Mouse (Mus musculus) erythroid progenitor cell, adult 5-6 weeks (primary cell): ENCODE results near the gene Adamts7. TPM values are rescaled to one million over a fixed set of nuclear protein-coding genes. Genes with fewer than 3 reads are reported as not detected.

ENCODE experiments used
- ATAC-seq: replicated peaks from 2 replicates; pipeline ENCODE4 v1.8.0; 2016; ENCODE audit warnings: moderate number of reproducible peaks, mild to moderate bottlenecking, moderate TSS enrichment, inconsistent platforms; ENCODE audit not compliant: poor library complexity, low FRiP score, severe bottlenecking
- total RNA-seq, 2 experiments: library from RNA; stranded (forward) in 1 of 2; stranded (reverse) in 1 of 2; fragments of 150-400 nt in 1 of 2; fragments of 186-747, 209-891 nt in 1 of 2; gene quantifications; 2 replicates each; pipeline versions ENCODE4 v1.2.3 to v1.2.4; 2015 to 2017; ENCODE audit warnings: low replicate concordance in 2 of 2

Gene Adamts7
- total RNA-seq, 2 experiments from 2014 or later = not detected

DNA sequence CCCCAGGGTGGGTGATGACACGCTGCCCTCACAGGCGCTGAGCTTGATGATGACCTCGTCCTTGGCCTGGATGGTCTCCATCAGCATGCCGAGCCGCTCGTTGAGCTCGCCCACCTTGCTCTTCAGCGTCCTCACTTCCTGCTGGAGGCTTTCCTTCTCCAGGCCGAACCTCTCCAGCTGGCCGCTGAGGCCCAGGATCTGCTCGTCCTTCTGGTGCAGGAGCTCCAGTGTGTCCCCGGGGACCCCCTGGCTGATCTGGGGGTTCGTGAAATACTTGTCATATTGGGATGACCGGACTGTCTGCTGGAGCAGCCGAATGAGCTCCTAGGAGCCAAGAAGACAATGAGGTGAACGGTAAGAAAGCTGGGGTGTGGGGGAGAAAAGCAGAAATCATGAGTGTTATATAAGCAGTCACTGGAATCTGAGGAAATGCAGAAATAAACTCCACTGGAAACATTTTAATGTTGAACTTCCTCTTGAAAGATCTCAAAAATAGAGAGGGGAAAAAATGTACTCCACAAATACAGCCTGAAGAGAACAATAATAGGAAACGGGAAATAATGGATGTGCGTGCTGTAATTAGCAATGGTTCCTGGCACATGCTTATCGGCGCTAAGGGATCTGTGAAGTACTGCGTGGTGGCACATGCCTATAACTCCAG lies 63.3 kb downstream of the Adamts7 start:
- no peak for ATAC-seq

DNA sequence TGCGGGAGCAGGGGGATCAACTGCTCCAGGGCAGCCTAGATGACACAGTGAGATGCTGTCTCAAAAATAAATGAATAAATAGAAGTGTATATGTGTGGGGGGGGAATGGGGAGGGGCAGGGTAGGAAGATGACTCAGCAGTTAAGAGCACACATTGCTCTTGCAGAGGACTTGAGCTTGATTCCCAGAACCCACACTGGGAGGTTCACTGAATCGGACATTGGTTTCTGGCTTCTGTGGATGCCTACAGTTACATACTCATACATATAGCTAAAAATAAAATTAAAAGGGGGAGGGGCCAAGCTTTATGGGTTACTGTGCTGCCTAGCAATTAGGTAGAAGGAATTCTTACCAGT lies 63.9 kb downstream of the Adamts7 start:
- no peak for ATAC-seq

DNA sequence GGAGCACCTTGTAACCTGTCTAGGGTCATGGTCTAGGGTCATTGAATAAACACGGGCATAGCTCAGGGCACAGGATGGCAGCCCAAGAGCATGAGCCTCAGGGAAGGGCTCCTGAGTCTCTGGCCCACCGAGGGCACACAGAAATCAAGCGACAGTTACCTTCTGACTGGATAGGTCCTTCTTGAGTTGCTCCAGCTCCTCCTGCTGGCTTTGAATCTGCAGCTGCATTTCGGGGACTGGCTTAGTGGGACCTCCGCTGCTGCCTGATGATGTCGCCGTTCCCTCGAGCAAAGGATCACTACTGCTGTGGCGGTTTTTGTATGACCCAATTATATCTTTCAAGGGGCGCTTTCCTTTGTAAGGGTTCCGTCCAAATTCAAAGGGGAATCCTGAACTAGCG lies 64.3 kb downstream of the Adamts7 start:
- no peak for ATAC-seq

DNA sequence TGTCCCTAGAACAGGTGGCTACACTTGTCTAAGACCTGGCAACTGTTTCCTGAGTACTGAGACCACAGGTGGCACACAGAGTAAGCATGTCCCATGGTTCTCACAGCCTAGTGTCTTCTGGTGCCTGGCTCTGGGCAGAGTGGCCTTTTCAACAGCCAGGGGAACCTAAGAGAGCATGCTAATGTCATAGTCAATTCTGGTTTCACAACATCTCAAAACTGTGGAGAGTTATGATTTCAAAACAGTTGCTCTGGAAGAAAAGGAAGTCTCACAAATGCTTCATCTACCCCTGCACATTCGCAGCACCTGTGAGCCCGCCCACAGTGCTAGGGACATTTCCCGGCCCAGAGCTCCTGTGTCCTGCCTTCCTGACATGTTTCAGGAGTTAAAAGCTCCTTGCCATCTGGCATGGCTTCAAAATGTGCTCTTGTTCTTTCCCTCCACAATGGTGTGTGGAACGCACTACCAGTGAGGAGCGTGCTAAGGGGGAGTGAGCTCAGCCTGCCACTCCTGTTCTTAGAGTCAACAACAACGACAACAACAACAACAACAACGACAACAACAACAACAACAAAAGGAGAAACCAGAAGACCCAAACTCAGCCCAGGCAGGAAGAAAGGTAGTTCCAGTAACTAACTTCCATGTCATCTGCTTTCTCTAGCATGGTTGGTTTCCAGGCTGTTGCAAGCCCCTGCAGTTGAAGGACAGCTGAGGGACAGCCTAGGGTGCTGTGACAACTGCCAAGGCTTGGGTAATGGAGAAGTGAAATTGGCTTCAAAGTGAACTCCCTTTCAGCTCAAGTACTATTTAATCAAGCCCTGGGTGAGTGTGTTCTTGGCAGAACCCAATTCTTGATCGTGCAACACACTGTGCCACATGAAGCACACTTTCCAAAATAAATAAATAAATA lies 70.2 kb downstream of the Adamts7 start:
- ATAC-seq = no peak

DNA sequence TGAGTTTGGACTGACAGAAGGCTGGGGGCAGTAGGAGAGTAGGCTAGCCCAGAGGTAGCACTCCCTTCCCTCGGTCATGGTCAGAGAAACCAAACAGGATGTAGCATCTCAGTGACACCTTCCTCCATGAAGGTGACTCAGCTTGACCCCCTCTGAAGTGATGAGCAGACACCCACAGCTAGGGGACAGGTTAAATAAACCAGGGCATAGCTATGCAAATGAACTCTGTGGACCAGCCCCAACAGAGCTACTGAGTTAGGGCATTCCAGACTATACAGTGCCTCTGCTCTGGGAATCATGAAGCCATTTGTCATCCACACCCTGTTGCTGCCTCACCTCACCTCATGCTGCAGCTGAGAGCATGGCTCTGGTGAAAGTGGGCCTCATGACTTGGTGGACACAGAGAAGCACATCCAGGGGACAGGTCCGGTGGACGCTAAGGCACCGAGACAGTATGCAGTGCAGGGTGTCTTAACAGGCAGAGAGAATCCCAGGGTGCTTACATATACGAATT lies 71.1 kb downstream of the Adamts7 start:
- no peak for ATAC-seq

DNA sequence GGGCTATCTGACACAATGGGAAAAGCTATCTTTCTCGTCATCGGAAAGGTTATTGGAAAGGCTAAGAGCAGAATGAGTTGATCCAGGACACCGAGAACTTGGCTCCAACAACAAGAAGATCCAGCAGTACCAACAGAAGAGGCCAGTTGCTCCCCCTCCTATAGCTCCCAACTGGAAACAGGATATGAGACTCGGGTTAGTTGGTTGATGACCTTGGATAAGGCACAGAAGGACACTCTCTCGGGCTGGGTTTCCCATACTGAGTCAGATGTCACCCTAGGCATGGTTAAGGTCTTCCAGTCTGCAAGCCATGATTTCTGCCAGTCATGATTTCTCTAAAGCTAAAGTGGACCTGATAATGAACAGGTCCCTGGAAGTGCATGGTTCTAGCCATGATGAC lies 71.9 kb downstream of the Adamts7 start:
- ATAC-seq = no peak

DNA sequence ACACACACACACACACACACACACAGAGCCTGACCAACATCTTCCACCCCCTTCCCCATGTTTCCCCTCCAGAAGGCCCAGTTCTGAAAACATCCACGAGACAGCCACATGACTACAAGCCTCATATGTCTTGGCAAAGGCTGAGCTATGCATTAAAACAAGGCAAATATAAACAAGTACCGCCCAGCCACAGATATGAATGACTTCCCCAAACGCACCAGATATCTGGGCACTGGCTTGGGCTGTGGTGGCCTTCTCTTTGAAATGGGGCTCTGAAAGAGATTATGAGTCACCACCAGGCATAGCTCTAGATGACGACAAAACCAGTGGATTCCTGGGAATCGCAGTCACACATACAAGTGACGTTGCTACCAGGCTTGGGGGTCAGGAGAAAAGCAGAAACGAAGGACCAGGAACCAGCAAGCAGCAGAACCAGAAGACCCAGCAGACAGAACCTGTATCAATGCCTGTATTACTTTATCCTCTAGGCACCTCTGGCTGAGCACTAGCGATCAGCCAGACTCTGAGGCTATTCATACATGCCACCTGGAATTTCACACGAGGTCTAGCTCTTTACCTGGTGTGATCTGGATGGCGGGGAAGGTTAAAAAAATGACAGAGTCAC lies 72.5 kb downstream of the Adamts7 start:
- peak; percentile 15; the same call in 1 of the 2 replicates for ATAC-seq

DNA sequence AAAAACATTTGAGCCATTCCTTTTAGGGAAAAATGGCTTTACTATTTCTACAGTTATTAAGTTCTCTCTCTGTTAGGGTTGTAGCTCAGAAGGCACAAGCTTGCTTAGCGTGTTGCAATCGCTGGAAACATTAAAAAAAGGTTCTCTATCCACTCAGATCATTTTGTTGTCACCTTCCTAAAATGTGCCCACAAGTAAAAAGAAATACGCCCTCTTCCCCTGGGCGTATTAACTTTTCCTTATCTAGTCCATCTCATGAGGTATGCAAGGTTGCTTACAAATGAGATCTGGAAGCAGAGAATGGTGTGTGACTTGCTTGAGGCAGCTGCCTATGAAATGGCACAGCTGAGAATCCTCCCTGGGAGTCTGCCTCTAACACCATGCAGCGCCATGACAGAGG lies 73.9 kb downstream of the Adamts7 start:
- ATAC-seq = peak; percentile 39

DNA sequence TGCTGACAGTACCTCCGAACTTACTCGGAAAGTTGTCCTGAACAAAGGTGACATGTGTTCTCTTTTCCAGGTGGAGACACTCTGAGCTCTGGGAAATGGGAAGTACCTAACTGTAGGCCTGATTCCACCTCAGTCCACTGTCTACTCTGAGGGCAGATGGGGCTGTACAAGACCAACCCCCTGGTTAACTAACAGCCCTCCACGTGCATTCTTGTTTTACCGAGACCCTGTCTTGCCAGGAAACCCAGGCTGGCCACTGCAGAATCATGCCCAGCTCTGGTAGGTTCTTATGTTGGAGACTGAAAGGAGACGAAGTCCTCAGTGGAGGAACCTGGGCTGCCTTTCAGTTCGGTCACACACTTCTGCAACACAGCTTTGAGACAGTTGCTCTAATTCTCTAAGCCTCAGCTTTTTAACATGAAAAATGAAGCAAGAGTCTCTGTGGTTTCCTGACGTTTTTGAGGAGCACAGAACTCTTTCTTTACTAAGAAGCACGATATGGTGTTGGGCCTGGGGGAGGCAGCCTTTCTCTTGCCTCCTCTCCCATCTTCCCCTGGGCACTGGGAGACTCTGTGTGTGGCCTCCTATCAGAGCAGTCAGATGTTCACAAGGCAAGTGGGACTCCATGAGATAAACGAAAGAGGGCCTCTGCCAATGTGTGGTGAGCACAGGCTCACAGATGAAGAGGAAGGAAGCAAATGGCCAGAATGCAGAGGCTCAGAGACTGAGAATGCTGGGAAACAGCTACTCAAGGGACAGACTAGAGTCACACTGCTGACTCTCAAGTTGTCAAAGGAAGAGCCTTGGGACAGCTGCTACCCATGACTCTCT lies 74.6 kb downstream of the Adamts7 start:
- peak; percentile 84 for ATAC-seq

DNA sequence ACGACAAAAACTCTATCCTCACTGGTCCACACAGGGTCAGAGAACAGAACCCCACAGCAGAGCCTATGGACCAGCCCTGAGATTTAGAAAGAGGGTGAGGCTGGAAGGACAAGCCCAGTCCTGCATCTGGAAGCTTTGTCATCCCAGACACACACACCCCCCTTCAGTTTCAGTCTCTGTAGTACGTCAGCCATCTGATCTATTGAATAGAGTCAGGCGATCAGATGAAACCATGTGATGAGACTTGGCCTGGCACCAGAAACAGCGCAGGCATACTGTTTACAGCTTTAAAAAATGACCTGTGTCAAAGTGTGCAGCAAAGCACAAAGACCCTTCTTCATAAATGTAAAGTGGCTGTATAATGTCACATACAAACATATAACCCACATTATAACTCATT lies 77.7 kb downstream of the Adamts7 start:
- no peak for ATAC-seq

DNA sequence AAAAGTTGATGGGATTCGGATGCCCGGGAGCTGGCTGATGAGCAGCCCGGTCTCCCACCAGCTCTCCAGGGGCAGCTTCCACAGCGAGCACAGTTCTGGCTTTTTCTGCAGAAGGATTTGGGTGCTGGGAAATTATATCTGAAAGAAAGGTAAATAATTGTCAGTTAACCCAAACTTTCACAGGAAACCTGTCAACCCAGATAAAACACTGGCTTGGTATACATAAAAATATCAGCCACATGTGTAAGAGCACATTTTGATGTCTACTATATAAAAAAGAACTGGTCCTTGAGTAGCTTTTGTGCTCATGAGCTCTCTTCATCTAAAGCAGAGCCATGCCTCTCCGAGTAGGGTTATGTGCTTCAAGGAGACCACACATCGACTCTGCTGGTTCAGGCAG lies 78.2 kb downstream of the Adamts7 start:
- no peak for ATAC-seq

DNA sequence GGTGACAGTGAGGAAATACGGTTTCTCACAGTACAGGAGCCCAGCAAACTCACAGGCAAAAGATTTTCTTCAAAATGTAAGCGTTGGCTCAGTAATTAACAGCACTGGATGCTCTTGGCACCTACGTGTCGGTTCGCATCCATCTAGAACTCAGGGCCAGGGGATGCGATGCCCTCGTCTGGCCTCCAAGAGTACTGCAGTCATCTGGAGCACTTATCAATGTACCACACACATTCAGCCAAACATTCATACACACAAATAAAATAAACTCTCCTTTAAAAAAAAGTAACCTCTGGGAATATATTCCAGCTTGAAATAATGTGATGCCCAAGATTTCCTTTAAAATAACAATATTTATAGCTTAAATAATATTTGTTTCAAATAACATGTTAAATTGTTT lies 78.7 kb downstream of the Adamts7 start:
- ATAC-seq = peak; percentile 63

DNA sequence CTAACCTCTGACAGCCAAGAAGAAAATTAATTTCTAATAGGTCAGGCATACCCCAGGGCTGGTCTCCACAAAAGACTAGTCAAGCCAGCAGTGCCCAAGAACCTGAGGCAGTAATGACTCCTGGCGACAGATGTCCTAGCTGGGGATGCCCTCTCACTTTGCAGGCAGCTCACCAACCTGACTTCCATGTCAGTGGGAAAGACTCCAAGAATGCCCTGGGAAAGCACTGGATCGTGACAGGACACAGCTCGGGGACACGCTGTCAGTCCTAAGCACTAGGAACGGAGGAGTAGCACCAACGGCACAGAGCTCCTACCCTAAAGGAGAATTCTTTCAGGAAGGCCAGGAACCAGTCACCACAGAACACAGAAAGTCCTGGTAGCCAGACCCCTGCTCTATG lies 79.4 kb downstream of the Adamts7 start:
- ATAC-seq = no peak

DNA sequence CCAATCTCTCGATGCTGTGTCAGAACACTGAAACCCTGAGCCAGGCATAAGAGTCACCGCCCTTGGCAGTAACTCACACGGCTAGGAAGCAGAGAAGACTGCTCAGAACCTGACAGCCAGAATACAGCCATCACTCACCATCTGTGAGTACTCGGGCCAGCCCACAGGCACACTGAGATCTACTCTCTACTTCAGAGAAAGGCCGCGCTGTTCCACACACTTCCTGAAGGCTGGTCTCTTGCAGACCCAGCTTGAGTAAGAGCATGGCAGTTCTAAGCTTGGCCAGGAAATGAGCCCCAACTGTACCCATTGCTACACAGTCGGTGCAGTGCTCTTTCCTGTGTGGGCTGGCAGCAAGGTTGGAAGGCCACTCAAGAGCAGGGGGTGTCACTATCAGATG lies 80.0 kb downstream of the Adamts7 start:
- peak; percentile 58 for ATAC-seq

DNA sequence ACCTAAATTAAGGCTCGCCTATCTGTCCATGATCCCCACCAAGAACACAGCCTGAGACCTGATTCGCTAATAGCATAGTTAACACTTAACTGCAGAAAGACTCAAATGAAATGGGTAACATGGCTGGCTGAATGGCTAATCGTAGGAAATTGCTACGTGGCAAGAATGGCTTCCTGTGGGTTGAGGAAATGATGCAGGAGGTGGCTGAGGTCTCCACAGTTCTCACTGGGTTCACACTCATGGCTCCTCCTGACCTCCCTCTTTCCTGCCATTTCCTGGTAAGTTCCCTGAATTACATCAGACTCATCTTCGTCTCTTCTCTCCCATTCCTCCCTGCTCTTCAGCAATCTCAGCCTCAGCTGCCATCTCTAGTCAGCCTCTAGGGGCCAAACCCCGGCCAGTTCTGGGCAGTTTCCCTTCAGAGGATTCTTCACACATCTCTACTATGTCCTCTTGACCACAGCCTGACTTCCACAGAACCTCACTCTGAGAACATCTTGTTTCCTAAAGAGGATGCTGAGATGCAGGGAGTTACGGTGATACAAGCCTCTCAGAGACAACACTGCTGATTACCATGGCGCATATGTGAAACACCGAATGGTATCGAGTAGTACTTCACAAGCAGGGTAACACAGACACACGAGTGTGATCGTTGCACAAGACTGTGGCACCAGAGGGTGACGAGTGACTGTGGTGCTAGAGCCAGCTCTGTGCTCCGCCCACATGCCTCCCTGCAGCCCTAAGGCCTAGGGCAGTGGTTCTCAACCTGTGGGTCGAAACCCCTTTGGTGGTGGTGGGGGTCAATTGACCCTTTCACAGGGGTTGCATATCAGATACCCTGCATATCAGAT lies 81.7 kb downstream of the Adamts7 start:
- ATAC-seq = no peak

DNA sequence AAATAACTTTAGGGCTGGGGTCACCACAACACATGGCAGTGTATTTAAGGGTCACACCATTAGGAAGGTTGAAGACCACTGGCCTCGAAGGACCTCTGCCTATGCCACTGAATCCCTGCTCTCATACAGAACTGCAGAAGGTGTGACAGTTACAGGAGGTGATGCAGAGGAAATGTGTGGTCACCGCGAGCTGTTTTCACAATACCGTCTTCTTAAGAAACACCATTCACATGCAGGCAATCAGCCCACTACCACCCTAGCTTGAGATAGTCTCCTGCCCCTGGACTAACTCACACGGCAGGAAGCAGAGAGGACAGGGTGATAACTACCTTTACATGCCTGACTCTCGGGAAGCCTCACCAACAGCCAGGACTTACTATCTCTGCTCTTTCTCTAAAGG lies 82.3 kb downstream of the Adamts7 start:
- ATAC-seq = no peak

DNA sequence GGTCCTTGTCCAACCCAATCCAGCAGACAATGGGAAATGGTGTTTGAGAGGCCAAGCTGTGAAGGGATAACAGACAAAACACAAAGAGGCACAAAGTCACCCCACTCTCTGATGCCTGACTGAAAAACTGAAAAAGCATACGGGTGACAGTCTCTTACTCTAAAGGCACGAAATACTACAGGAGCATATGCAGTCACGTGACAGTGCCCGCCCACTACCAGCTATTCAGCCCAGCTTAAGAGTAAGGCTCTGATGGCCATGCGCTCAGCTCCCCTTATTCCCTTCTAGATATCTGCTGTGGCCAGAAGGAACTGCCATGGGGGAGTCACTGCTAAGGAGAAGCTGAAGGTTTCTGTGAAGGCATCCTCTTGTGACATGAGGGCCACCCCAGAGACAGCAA lies 82.9 kb downstream of the Adamts7 start:
- no peak for ATAC-seq

DNA sequence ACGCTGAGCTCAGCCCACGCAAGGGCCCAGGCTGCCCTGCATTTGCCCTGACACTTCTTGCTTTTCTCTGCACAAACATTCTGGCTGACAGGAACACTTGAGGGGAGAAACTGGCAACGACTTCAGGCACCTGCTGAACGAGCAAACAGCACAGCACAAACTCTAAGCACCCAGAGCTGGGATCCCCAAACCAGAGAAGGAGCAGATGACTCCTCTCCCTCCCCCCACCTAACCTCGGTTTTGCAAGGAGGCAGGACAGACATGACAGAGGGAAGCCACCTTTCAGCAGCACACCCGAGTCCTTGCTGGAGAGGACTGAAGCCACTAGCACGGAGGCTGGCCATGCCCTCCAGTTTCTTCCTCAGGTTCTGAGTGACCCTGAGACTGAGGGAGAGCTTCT lies 84.4 kb downstream of the Adamts7 start:
- no peak for ATAC-seq

DNA sequence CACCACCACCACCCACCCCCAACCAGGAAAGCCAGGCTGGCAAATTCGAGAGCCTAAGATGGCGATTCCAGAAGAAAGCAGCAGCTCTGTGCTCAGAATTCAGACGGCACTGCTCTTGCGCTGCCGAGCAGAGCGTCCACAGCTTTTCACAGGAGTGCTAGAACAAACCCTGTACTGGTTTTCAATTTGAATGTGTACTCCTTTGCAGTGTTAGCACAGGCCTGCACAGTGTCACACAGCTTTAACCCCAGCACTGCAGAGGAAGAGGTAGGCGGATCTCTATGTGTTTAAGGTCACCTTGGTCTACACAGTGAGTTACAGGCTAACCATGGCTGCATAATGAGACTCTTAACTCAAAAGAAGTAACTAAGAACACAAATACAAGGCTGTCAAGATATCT lies 85.5 kb downstream of the Adamts7 start:
- no peak for ATAC-seq
